ENCODE assay signal across 24 mouse cellular contexts in the genomic region with DNA sequence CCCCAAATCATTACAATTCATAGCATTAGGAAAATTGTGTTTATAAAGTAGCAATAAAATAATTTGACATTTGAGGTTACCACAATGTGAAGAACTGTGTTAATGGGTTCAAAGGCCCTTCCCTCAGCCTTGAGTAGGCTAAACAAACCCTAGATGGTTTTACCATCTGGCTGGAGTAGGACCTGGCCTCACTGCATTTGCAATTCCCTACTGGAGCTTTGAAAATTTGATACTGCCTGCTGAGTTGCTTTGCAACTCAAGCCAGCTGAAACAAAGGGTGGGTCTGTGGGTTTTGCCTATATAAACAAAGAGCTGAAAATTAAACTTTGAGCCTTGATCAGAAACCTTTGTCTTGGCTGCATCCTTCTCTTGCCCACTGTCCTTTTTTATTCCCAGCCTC.
"Had no signal": no experiment of that assay in that cellular context is flagged by ENCODE, and none has a peak within 500 bp of the region (broad histone marks: within the 10 kb centered on the region; RNA-seq: fewer than 3 reads in every experiment).

No protein-coding gene starts in this region.

- H3K9ac ChIP-seq: limb, embryonic 13.5 days; liver, embryonic 12.5 days; liver, embryonic 15.5 days; lung, embryonic 15.5 days; midbrain, embryonic 12.5 days; midbrain, embryonic 15.5 days had no signal

- H3K9me3 ChIP-seq: limb, embryonic 10.5 days; liver, embryonic 15.5 days; lung, embryonic 15.5 days; megakaryocyte, embryonic 14.5 days; midbrain, embryonic 12.5 days; midbrain, embryonic 15.5 days had no signal

- H3K27me3 ChIP-seq: limb, embryonic 13.5 days; liver, embryonic 12.5 days; liver, embryonic 15.5 days; lung, embryonic 15.5 days; megakaryocyte, embryonic 14.5 days; midbrain, embryonic 12.5 days; midbrain, embryonic 15.5 days had no signal

- H3K4me3 ChIP-seq: layer of hippocampus, adult 2 months; limb, embryonic 10.5 days; limb, embryonic 13.5 days; liver, embryonic 12.5 days; liver, embryonic 15.5 days; lung, embryonic 15.5 days; megakaryocyte, embryonic 14.5 days; midbrain, embryonic 12.5 days; midbrain, embryonic 15.5 days; myocyte had no signal

- H3K4me1 ChIP-seq: limb, embryonic 10.5 days; limb, embryonic 13.5 days; liver, embryonic 12.5 days; liver, embryonic 15.5 days; lung, embryonic 15.5 days; megakaryocyte, embryonic 14.5 days; midbrain, embryonic 12.5 days; midbrain, embryonic 15.5 days had no signal

- DNase-seq: kidney, adult 18-20 months; kidney, postnatal 14 days; layer of hippocampus, adult 9-11 months; liver; lung, adult 18-20 months; lung, postnatal 10 days; lung, postnatal 36 days; right cerebral cortex, adult 18-20 months; right cerebral cortex, postnatal 14 days; right cerebral cortex, postnatal 4 days; thymus, adult 2 months; thymus, postnatal 14 days; thymus, postnatal 4 days had no signal

- H3K36me3 ChIP-seq: limb, embryonic 10.5 days; limb, embryonic 13.5 days; liver, embryonic 12.5 days; liver, embryonic 15.5 days; lung, embryonic 15.5 days; midbrain, embryonic 12.5 days; midbrain, embryonic 15.5 days had no signal

- ATAC-seq: liver, embryonic 12.5 days; midbrain, embryonic 15.5 days had no signal

- H3K27ac ChIP-seq: layer of hippocampus, adult 2 months; limb, embryonic 10.5 days; limb, embryonic 13.5 days; liver, embryonic 12.5 days; liver, embryonic 15.5 days; lung, embryonic 15.5 days; midbrain, embryonic 12.5 days; midbrain, embryonic 15.5 days; stomach, postnatal 0 days had no signal

- H3K4me2 ChIP-seq: limb, embryonic 13.5 days; liver, embryonic 12.5 days; liver, embryonic 15.5 days; lung, embryonic 15.5 days; midbrain, embryonic 12.5 days; midbrain, embryonic 15.5 days had no signal
